Mouse (Mus musculus): Measurements from ENCODE around the gene Kif2b. TPM values are rescaled to one million over a fixed set of nuclear protein-coding genes. Genes with fewer than 3 reads are reported as not detected.

Gene Kif2b
- polyA plus RNA-seq (2012; rRNA removed): not detected in 2 replicates

GRCm38 (mm10) chr11:91577317-91577716 lies at the start of gene Kif2b:
Gene Kif2b (minus strand): TSS chr11:91577558.

All from central nervous system, embryonic 11.5 days (tissue).